Mouse (Mus musculus): ENCODE data around the gene Mical3. TPM values are rescaled to one million over a fixed set of nuclear protein-coding genes. Genes with fewer than 3 reads are reported as not detected.

The Mical3 gene
- polyA plus RNA-seq, 1 experiment from 2014 or later: 68.8 TPM

GRCm38 (mm10) chr6:121139271-121139670 lies 8.5 kb upstream of the Mical3 start:
- no peak overlapping the region for H3K9ac ChIP-seq (replicated peaks; ENCODE audit: low read depth, low read length)
- no peak overlapping the region for H3K4me2 ChIP-seq (ENCODE audit: low read depth, low read length)
- WGBS: 77% methylated on average over 1 of the region's 1 CpGs
- no peaks in the 10 kb centered on the region for H3K36me3 ChIP-seq (ENCODE audit: control insufficient read depth, insufficient read depth, low read length)
- H3K9me3 ChIP-seq (ENCODE audit: control insufficient read depth, low read length): no peaks in the 10 kb centered on the region
- no peak overlapping the region for H3K27ac ChIP-seq (ENCODE audit: low read depth, low read length)
- H3K27me3 ChIP-seq (ENCODE audit: control insufficient read depth, insufficient read depth, low read length): no peaks in the 10 kb centered on the region
- ATAC-seq (ENCODE audit: low read depth): no peak
- no peaks in the 10 kb centered on the region for H3K4me1 ChIP-seq (ENCODE audit: control insufficient read depth, insufficient read depth, low read length)
- H3K4me3 ChIP-seq (ENCODE audit: low read depth, low read length): no peak overlapping the region

DNA sequence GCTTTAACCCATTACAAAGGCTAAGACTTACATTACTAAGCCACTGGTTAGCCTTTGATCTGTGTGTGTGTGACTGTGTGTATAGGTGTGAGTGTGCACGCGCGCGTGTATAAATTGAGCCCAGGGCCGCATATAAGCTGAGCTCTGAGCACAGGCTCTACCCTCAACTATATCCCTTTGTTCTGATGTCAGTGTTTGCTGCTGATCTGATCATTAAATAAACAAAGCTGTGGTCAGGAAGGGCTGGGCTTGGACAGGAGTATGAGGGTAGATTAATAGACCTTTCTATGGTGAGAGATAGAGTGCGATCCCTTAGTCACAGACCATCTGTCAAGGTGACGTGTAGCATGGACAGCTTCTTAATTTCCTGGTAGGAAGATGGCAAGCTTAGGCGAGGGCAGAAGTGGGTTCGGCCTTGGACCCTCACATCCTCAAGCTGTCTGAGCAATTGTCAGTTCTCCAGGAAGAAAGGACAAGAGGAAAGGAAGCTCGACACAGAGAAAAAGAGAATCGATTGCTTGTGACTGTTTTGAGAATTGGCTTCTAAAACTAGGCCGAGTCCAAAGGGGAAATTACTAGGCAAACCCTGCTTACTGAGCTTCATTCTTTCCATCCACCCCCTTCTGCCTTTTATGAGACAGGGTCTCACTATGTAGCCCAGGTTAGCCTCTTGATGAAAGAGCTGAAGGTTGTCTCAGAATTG lies 7.7 kb upstream of the Mical3 start:
- Histone ChIP-seq H3K27me3 (ENCODE audit: control insufficient read depth, insufficient read depth, low read length) (no peaks in the 10 kb centered on the region), H3K4me3 (ENCODE audit: low read depth, low read length) (no peak overlapping the region), H3K36me3 (ENCODE audit: control insufficient read depth, insufficient read depth, low read length) (no peaks in the 10 kb centered on the region), H3K27ac (ENCODE audit: low read depth, low read length) (no peak overlapping the region), H3K4me1 (ENCODE audit: control insufficient read depth, insufficient read depth, low read length) (no peaks in the 10 kb centered on the region), H3K4me2 (ENCODE audit: low read depth, low read length) (no peak overlapping the region), H3K9ac (replicated peaks; ENCODE audit: low read depth, low read length) (no peak overlapping the region), H3K9me3 (ENCODE audit: control insufficient read depth, low read length) (no peaks in the 10 kb centered on the region)
- WGBS: 81% methylated on average over 12 of the region's 12 CpGs
- ATAC-seq (ENCODE audit: low read depth): no peak

GRCm38 (mm10) chr6:121137222-121137621 lies 6.4 kb upstream of the Mical3 start:
- Histone ChIP-seq H3K36me3 (ENCODE audit: control insufficient read depth, insufficient read depth, low read length) (no peaks in the 10 kb centered on the region), H3K4me1 (ENCODE audit: control insufficient read depth, insufficient read depth, low read length) (no peaks in the 10 kb centered on the region), H3K9me3 (ENCODE audit: control insufficient read depth, low read length) (no peaks in the 10 kb centered on the region), H3K27me3 (ENCODE audit: control insufficient read depth, insufficient read depth, low read length) (no peaks in the 10 kb centered on the region), H3K4me2 (ENCODE audit: low read depth, low read length) (no peak overlapping the region), H3K4me3 (ENCODE audit: low read depth, low read length) (no peak overlapping the region), H3K27ac (ENCODE audit: low read depth, low read length) (no peak overlapping the region), H3K9ac (replicated peaks; ENCODE audit: low read depth, low read length) (no peak overlapping the region)
- 42% methylated on average over 6 of the region's 6 CpGs for WGBS
- ATAC-seq (ENCODE audit: low read depth): no peak

DNA sequence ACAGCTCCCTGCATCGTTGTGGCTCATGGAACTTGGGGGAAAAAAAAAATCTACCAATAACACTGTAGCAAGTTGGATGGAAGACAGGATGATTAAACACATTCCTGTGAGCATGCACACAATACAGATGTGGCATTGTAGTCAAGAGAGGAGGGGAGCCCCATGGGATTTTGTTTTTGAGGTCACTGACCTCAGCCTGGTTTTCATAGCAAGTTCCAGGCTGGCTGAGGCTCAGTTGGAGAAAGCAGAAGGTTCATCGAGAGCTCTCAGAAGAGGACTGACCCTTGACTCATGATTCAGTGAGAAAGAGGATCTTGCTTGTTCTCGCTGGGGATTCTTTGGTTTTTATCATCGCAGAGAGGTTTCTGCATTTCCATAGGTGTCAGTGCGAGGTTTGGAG lies 4.1 kb upstream of the Mical3 start:
- H3K36me3 ChIP-seq (ENCODE audit: control insufficient read depth, insufficient read depth, low read length): no peaks in the 10 kb centered on the region
- no peak for ATAC-seq (ENCODE audit: low read depth)
- no peak overlapping the region for H3K9ac ChIP-seq (replicated peaks; ENCODE audit: low read depth, low read length)
- no peak overlapping the region for H3K4me3 ChIP-seq (ENCODE audit: low read depth, low read length)
- H3K9me3 ChIP-seq (ENCODE audit: control insufficient read depth, low read length): no peaks in the 10 kb centered on the region
- H3K4me2 ChIP-seq (ENCODE audit: low read depth, low read length): no peak overlapping the region
- H3K4me1 ChIP-seq (ENCODE audit: control insufficient read depth, insufficient read depth, low read length): peaks cover 3% of the 10 kb centered on the region; the same call in 1 of the 2 replicates
- 53% methylated on average over 5 of the region's 5 CpGs for WGBS
- H3K27ac ChIP-seq (ENCODE audit: low read depth, low read length): no peak overlapping the region
- H3K27me3 ChIP-seq (ENCODE audit: control insufficient read depth, insufficient read depth, low read length): no peaks in the 10 kb centered on the region

GRCm38 (mm10) chr6:121134249-121134648 lies 3.5 kb upstream of the Mical3 start:
- Histone ChIP-seq H3K4me3 (ENCODE audit: low read depth, low read length) (no peak overlapping the region), H3K36me3 (ENCODE audit: control insufficient read depth, insufficient read depth, low read length) (no peaks in the 10 kb centered on the region), H3K4me2 (ENCODE audit: low read depth, low read length) (no peak overlapping the region), H3K27ac (ENCODE audit: low read depth, low read length) (no peak overlapping the region), H3K9ac (replicated peaks; ENCODE audit: low read depth, low read length) (no peak overlapping the region), H3K27me3 (ENCODE audit: control insufficient read depth, insufficient read depth, low read length) (no peaks in the 10 kb centered on the region), H3K9me3 (ENCODE audit: control insufficient read depth, low read length) (no peaks in the 10 kb centered on the region), H3K4me1 (ENCODE audit: control insufficient read depth, insufficient read depth, low read length) (peaks cover 3% of the 10 kb centered on the region; the same call in 1 of the 2 replicates)
- WGBS: 26% methylated on average over 3 of the region's 3 CpGs
- ATAC-seq (ENCODE audit: low read depth): no peak

DNA sequence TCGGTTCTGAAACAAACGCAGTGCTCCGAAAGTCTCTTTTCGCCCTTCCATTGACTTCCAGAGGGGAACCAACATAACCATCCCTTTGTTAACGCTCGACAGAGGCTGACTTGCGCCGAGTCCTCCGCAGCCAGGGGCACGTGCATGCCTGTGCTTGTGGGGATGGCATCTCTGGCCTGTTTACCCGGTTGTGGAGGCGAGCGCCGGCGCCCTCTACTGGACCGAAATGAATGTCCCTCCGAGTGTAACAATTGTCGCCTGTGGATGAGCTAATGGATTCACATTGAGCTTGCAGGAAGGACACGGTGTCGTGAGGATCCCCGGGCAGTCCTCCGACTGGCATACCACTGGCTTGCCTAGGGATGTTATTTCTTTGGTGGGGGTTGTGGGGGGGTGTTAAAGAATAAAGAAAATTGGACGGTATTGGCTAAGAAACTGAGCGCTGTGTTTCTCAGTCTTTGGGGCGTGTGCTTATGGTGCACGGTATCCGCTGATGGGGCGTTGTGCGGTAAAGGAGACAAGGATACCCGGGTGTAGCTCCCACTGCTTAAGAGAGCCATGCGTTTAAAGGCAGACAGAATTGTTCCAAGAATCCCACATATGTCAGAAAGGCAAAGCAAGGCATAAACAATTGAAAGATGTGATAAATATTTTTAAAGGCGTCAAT lies 627 bp downstream of the Mical3 start:
- peak; percentile 94 for ATAC-seq (ENCODE audit: low read depth)
- Histone ChIP-seq H3K9ac (replicated peaks; ENCODE audit: low read depth, low read length) (peak overlapping the region; percentile 70), H3K4me2 (ENCODE audit: low read depth, low read length) (peak overlapping the region; percentile 57), H3K36me3 (ENCODE audit: control insufficient read depth, insufficient read depth, low read length) (no peaks in the 10 kb centered on the region), H3K9me3 (ENCODE audit: control insufficient read depth, low read length) (no peaks in the 10 kb centered on the region), H3K27me3 (ENCODE audit: control insufficient read depth, insufficient read depth, low read length) (no peaks in the 10 kb centered on the region), H3K27ac (ENCODE audit: low read depth, low read length) (peak overlapping the region; percentile 85), H3K4me1 (ENCODE audit: control insufficient read depth, insufficient read depth, low read length) (peaks cover 10% of the 10 kb centered on the region), H3K4me3 (ENCODE audit: low read depth, low read length) (peak overlapping the region; percentile 50)
- 1% methylated on average over 32 of the region's 32 CpGs for WGBS

- ATAC-seq (ENCODE audit: low read depth): peak; percentile 71
- Histone ChIP-seq H3K4me3 (ENCODE audit: low read depth, low read length) (peak overlapping the region; percentile 50), H3K36me3 (ENCODE audit: control insufficient read depth, insufficient read depth, low read length) (no peaks in the 10 kb centered on the region), H3K9me3 (ENCODE audit: control insufficient read depth, low read length) (no peaks in the 10 kb centered on the region), H3K27me3 (ENCODE audit: control insufficient read depth, insufficient read depth, low read length) (no peaks in the 10 kb centered on the region), H3K4me2 (ENCODE audit: low read depth, low read length) (peak overlapping the region; percentile 57), H3K27ac (ENCODE audit: low read depth, low read length) (peak overlapping the region; percentile 85), H3K4me1 (ENCODE audit: control insufficient read depth, insufficient read depth, low read length) (peaks cover 10% of the 10 kb centered on the region), H3K9ac (replicated peaks; ENCODE audit: low read depth, low read length) (peak overlapping the region; percentile 70)
- 5% methylated on average over 21 of the region's 21 CpGs for WGBS
These were observed 1.3 kb downstream of the Mical3 start for GRCm38 (mm10) chr6:121129506-121129905.

GRCm38 (mm10) chr6:121128736-121129135 lies 2.1 kb downstream of the Mical3 start:
- Histone ChIP-seq H3K4me1 (ENCODE audit: control insufficient read depth, insufficient read depth, low read length) (peaks cover 10% of the 10 kb centered on the region), H3K27me3 (ENCODE audit: control insufficient read depth, insufficient read depth, low read length) (no peaks in the 10 kb centered on the region), H3K9me3 (ENCODE audit: control insufficient read depth, low read length) (no peaks in the 10 kb centered on the region), H3K4me2 (ENCODE audit: low read depth, low read length) (peak overlapping the region; percentile 57), H3K27ac (ENCODE audit: low read depth, low read length) (no peak overlapping the region; the same call in 1 of the 2 replicates), H3K4me3 (ENCODE audit: low read depth, low read length) (peak overlapping the region; percentile 50; the same call in 1 of the 2 replicates), H3K9ac (replicated peaks; ENCODE audit: low read depth, low read length) (no peak overlapping the region; the same call in 1 of the 2 replicates), H3K36me3 (ENCODE audit: control insufficient read depth, insufficient read depth, low read length) (no peaks in the 10 kb centered on the region)
- ATAC-seq (ENCODE audit: low read depth): no peak
- 69% methylated on average over 5 of the region's 5 CpGs for WGBS

- Histone ChIP-seq H3K27me3 (ENCODE audit: control insufficient read depth, insufficient read depth, low read length) (no peaks in the 10 kb centered on the region), H3K9ac (replicated peaks; ENCODE audit: low read depth, low read length) (no peak overlapping the region), H3K27ac (ENCODE audit: low read depth, low read length) (no peak overlapping the region), H3K4me3 (ENCODE audit: low read depth, low read length) (no peak overlapping the region), H3K36me3 (ENCODE audit: control insufficient read depth, insufficient read depth, low read length) (no peaks in the 10 kb centered on the region), H3K4me2 (ENCODE audit: low read depth, low read length) (no peak overlapping the region), H3K4me1 (ENCODE audit: control insufficient read depth, insufficient read depth, low read length) (peaks cover 10% of the 10 kb centered on the region), H3K9me3 (ENCODE audit: control insufficient read depth, low read length) (no peaks in the 10 kb centered on the region)
- no peak for ATAC-seq (ENCODE audit: low read depth)
- 60% methylated on average over 3 of the region's 3 CpGs for WGBS
These were observed 3.1 kb downstream of the Mical3 start for GRCm38 (mm10) chr6:121127726-121128125.

All from neural tube, embryonic 14.5 days (tissue).